Mouse (Mus musculus): Measurements from ENCODE around the gene Ube4b. TPM values are rescaled to one million over a fixed set of nuclear protein-coding genes. Genes with fewer than 3 reads are reported as not detected.

Gene Ube4b
- polyA plus RNA-seq, 1 experiment from 2014 or later, result 54.1 TPM

GRCm38 (mm10) chr4:149404640-149405465 is 21.7 kb downstream of the Ube4b start:
- Histone ChIP-seq H3K9me3 (replicated peaks; ENCODE audit: control insufficient read depth, low read length, poor library complexity, severe bottlenecking) (no peaks in the 10 kb centered on the region), H3K27ac (ENCODE audit: low read length) (no peak overlapping the region), H3K4me3 (ENCODE audit: low read depth, low read length) (no peak overlapping the region), H3K4me1 (ENCODE audit: control insufficient read depth, insufficient read depth, low read length) (peaks cover 2% of the 10 kb centered on the region), H3K36me3 (ENCODE audit: control insufficient read depth, insufficient read depth, low read length) (0 out of 2 replicates have a peak, but pooled peaks cover 2% of the 10 kb centered on the region), H3K9ac (ENCODE audit: low read depth, low read length) (no peak overlapping the region), H3K27me3 (ENCODE audit: control insufficient read depth, insufficient read depth, low read depth, low read length) (no peaks in the 10 kb centered on the region), H3K4me2 (ENCODE audit: low read length) (no peak overlapping the region)
- peak; percentile 27; the same call in 1 of the 2 replicates for ATAC-seq
- WGBS, result 61% methylated on average over 19 of the region's 19 CpGs

- H3K4me1 ChIP-seq (ENCODE audit: control insufficient read depth, insufficient read depth, low read length), result peaks cover 2% of the 10 kb centered on the region
- ATAC-seq, result no peak
These were observed 23.5 kb downstream of the Ube4b start for GRCm38 (mm10) chr4:149403037-149403436.

GRCm38 (mm10) chr4:149401591-149401982 is 25.0 kb downstream of the Ube4b start:
- no peak overlapping the region for H3K9ac ChIP-seq (ENCODE audit: low read depth, low read length)
- H3K27me3 ChIP-seq (ENCODE audit: control insufficient read depth, insufficient read depth, low read depth, low read length), result no peaks in the 10 kb centered on the region
- 0 out of 2 replicates have a peak, but pooled peaks cover 2% of the 10 kb centered on the region for H3K36me3 ChIP-seq (ENCODE audit: control insufficient read depth, insufficient read depth, low read length)
- H3K4me3 ChIP-seq (ENCODE audit: low read depth, low read length), result no peak overlapping the region
- 94% methylated on average over 8 of the region's 8 CpGs for WGBS
- no peak overlapping the region for H3K27ac ChIP-seq (ENCODE audit: low read length)
- H3K4me2 ChIP-seq (ENCODE audit: low read length), result no peak overlapping the region
- H3K9me3 ChIP-seq (replicated peaks; ENCODE audit: control insufficient read depth, low read length, poor library complexity, severe bottlenecking), result no peaks in the 10 kb centered on the region
- ATAC-seq, result no peak
- H3K4me1 ChIP-seq (ENCODE audit: control insufficient read depth, insufficient read depth, low read length), result peaks cover 2% of the 10 kb centered on the region

More at GRCm38 (mm10) chr4:149403037-149403436, 23.5 kb downstream of the Ube4b start:
- H3K9me3 ChIP-seq (replicated peaks; ENCODE audit: control insufficient read depth, low read length, poor library complexity, severe bottlenecking), result no peaks in the 10 kb centered on the region
- H3K4me2 ChIP-seq (ENCODE audit: low read length), result no peak overlapping the region
- WGBS, result 72% methylated on average over 6 of the region's 6 CpGs
- no peak overlapping the region for H3K4me3 ChIP-seq (ENCODE audit: low read depth, low read length)
- no peak overlapping the region for H3K27ac ChIP-seq (ENCODE audit: low read length)
- H3K36me3 ChIP-seq (ENCODE audit: control insufficient read depth, insufficient read depth, low read length), result 0 out of 2 replicates have a peak, but pooled peaks cover 2% of the 10 kb centered on the region
- no peaks in the 10 kb centered on the region for H3K27me3 ChIP-seq (ENCODE audit: control insufficient read depth, insufficient read depth, low read depth, low read length)
- H3K9ac ChIP-seq (ENCODE audit: low read depth, low read length), result no peak overlapping the region

GRCm38 (mm10) chr4:149400878-149401590 is 25.5 kb downstream of the Ube4b start:
- WGBS, result 80% methylated on average over 12 of the region's 12 CpGs
- Histone ChIP-seq H3K27ac (ENCODE audit: low read length) (no peak overlapping the region), H3K27me3 (ENCODE audit: control insufficient read depth, insufficient read depth, low read depth, low read length) (no peaks in the 10 kb centered on the region), H3K9me3 (replicated peaks; ENCODE audit: control insufficient read depth, low read length, poor library complexity, severe bottlenecking) (no peaks in the 10 kb centered on the region), H3K9ac (ENCODE audit: low read depth, low read length) (no peak overlapping the region), H3K36me3 (ENCODE audit: control insufficient read depth, insufficient read depth, low read length) (0 out of 2 replicates have a peak, but pooled peaks cover under 1% of the 10 kb centered on the region), H3K4me3 (ENCODE audit: low read depth, low read length) (no peak overlapping the region), H3K4me2 (ENCODE audit: low read length) (no peak overlapping the region), H3K4me1 (ENCODE audit: control insufficient read depth, insufficient read depth, low read length) (peaks cover 2% of the 10 kb centered on the region)
- ATAC-seq, result no peak

GRCm38 (mm10) chr4:149399331-149399910 is 27.1 kb downstream of the Ube4b start:
- Histone ChIP-seq H3K27ac (ENCODE audit: low read length) (no peak overlapping the region), H3K4me2 (ENCODE audit: low read length) (no peak overlapping the region), H3K4me3 (ENCODE audit: low read depth, low read length) (no peak overlapping the region), H3K9me3 (replicated peaks; ENCODE audit: control insufficient read depth, low read length, poor library complexity, severe bottlenecking) (no peaks in the 10 kb centered on the region), H3K27me3 (ENCODE audit: control insufficient read depth, insufficient read depth, low read depth, low read length) (no peaks in the 10 kb centered on the region), H3K4me1 (ENCODE audit: control insufficient read depth, insufficient read depth, low read length) (peaks cover 2% of the 10 kb centered on the region), H3K36me3 (ENCODE audit: control insufficient read depth, insufficient read depth, low read length) (no peaks in the 10 kb centered on the region), H3K9ac (ENCODE audit: low read depth, low read length) (no peak overlapping the region)
- no peak for ATAC-seq
- WGBS, result 74% methylated on average over 4 of the region's 4 CpGs

- Histone ChIP-seq H3K4me1 (ENCODE audit: control insufficient read depth, insufficient read depth, low read length) (peaks cover 2% of the 10 kb centered on the region; the same call in 1 of the 2 replicates), H3K4me3 (ENCODE audit: low read depth, low read length) (no peak overlapping the region), H3K4me2 (ENCODE audit: low read length) (no peak overlapping the region), H3K27ac (ENCODE audit: low read length) (no peak overlapping the region), H3K36me3 (ENCODE audit: control insufficient read depth, insufficient read depth, low read length) (no peaks in the 10 kb centered on the region), H3K9ac (ENCODE audit: low read depth, low read length) (no peak overlapping the region), H3K9me3 (replicated peaks; ENCODE audit: control insufficient read depth, low read length, poor library complexity, severe bottlenecking) (no peaks in the 10 kb centered on the region), H3K27me3 (ENCODE audit: control insufficient read depth, insufficient read depth, low read depth, low read length) (no peaks in the 10 kb centered on the region)
- no peak for ATAC-seq
- 90% methylated on average over 9 of the region's 9 CpGs for WGBS
These were observed 28.3 kb downstream of the Ube4b start for GRCm38 (mm10) chr4:149398181-149398735.

GRCm38 (mm10) chr4:149396433-149397306 is 29.9 kb downstream of the Ube4b start:
- Histone ChIP-seq H3K9me3 (replicated peaks; ENCODE audit: control insufficient read depth, low read length, poor library complexity, severe bottlenecking) (no peaks in the 10 kb centered on the region), H3K36me3 (ENCODE audit: control insufficient read depth, insufficient read depth, low read length) (no peaks in the 10 kb centered on the region), H3K27me3 (ENCODE audit: control insufficient read depth, insufficient read depth, low read depth, low read length) (no peaks in the 10 kb centered on the region), H3K4me1 (ENCODE audit: control insufficient read depth, insufficient read depth, low read length) (peaks cover 2% of the 10 kb centered on the region; the same call in 1 of the 2 replicates), H3K4me3 (ENCODE audit: low read depth, low read length) (no peak overlapping the region), H3K27ac (ENCODE audit: low read length) (no peak overlapping the region; the same call in 1 of the 2 replicates), H3K4me2 (ENCODE audit: low read length) (no peak overlapping the region), H3K9ac (ENCODE audit: low read depth, low read length) (no peak overlapping the region)
- ATAC-seq, result no peak
- WGBS, result 72% methylated on average over 21 of the region's 21 CpGs

GRCm38 (mm10) chr4:149395581-149395980 is 31.0 kb downstream of the Ube4b start:
- H3K4me3 ChIP-seq (ENCODE audit: low read depth, low read length), result no peak overlapping the region
- H3K9ac ChIP-seq (ENCODE audit: low read depth, low read length), result no peak overlapping the region
- no peak overlapping the region for H3K4me2 ChIP-seq (ENCODE audit: low read length)
- WGBS, result 84% methylated on average over 6 of the region's 6 CpGs
- no peak overlapping the region for H3K27ac ChIP-seq (ENCODE audit: low read length)
- no peaks in the 10 kb centered on the region for H3K36me3 ChIP-seq (ENCODE audit: control insufficient read depth, insufficient read depth, low read length)
- no peaks in the 10 kb centered on the region for H3K27me3 ChIP-seq (ENCODE audit: control insufficient read depth, insufficient read depth, low read depth, low read length)
- no peaks in the 10 kb centered on the region for H3K4me1 ChIP-seq (ENCODE audit: control insufficient read depth, insufficient read depth, low read length)
- H3K9me3 ChIP-seq (replicated peaks; ENCODE audit: control insufficient read depth, low read length, poor library complexity, severe bottlenecking), result no peaks in the 10 kb centered on the region
- no peak for ATAC-seq
